Mouse (Mus musculus) kidney, postnatal 4 days (tissue): ENCODE results near the gene Ppm1h.

Source experiments
- DNase-seq, 2 experiments: peaks; one replicate each; pipeline ENCODE4 v3.0.0; 2021; ENCODE audit warnings: mixed read lengths in 2 of 2

Gene Ppm1h

GRCm38 (mm10) chr10:122862386-122863023, 183.9 kb downstream of the Ppm1h start:
- DNase-seq = peak; percentile 51 to 59

GRCm38 (mm10) chr10:122869865-122870503, 191.4 kb downstream of the Ppm1h start:
- peak; percentile 31 to 53 for DNase-seq

- DNase-seq = no peak
These were observed 192.4 kb downstream of the Ppm1h start for GRCm38 (mm10) chr10:122870848-122871494.

GRCm38 (mm10) chr10:122872720-122873119, 194.2 kb downstream of the Ppm1h start:
- DNase-seq = peak in 1 of 2 experiments; percentile 37

- no peak for DNase-seq
These were observed 198.4 kb downstream of the Ppm1h start for GRCm38 (mm10) chr10:122876964-122877363.

GRCm38 (mm10) chr10:122877436-122877835, 198.9 kb downstream of the Ppm1h start:
- DNase-seq = no peak

GRCm38 (mm10) chr10:122881456-122881855, 202.9 kb downstream of the Ppm1h start:
- DNase-seq = no peak

- no peak for DNase-seq
These were observed 204.1 kb downstream of the Ppm1h start for GRCm38 (mm10) chr10:122882614-122883013.

- peak; percentile 79 to 86 for DNase-seq
These were observed 205.5 kb downstream of the Ppm1h start for GRCm38 (mm10) chr10:122883823-122884743.

- DNase-seq = no peak
These were observed 206.7 kb downstream of the Ppm1h start for GRCm38 (mm10) chr10:122885301-122885700.

- DNase-seq = peak; percentile 63 to 73
These were observed 207.7 kb downstream of the Ppm1h start for GRCm38 (mm10) chr10:122886055-122886915.

GRCm38 (mm10) chr10:122886916-122887527, 208.5 kb downstream of the Ppm1h start:
- no peak for DNase-seq

- peak; percentile 61 to 70 for DNase-seq
These were observed 209.1 kb downstream of the Ppm1h start for GRCm38 (mm10) chr10:122887528-122888183.

GRCm38 (mm10) chr10:122890682-122891350, 212.3 kb downstream of the Ppm1h start:
- DNase-seq = no peak

- DNase-seq = no peak
These were observed 212.9 kb downstream of the Ppm1h start for GRCm38 (mm10) chr10:122891461-122891860.

- peak; percentile 42 to 59 for DNase-seq
These were observed 216.1 kb downstream of the Ppm1h start for GRCm38 (mm10) chr10:122894555-122895069.

- peak; percentile 49 to 68 for DNase-seq
These were observed 216.7 kb downstream of the Ppm1h start for GRCm38 (mm10) chr10:122895121-122895770.

- DNase-seq = no peak
These were observed 221.4 kb downstream of the Ppm1h start for GRCm38 (mm10) chr10:122899971-122900370.

GRCm38 (mm10) chr10:122900466-122900865, 221.9 kb downstream of the Ppm1h start:
- no peak for DNase-seq
